Mouse (Mus musculus) left cerebral cortex, postnatal 4 days (tissue): ENCODE data around the gene Dpp4. TPM values are rescaled to one million over a fixed set of nuclear protein-coding genes. Genes with fewer than 3 reads are reported as not detected.

Experiments used
- DNase-seq: peaks from one replicate; pipeline ENCODE4 v3.0.0-alpha.2; 2022
- intact Hi-C: fragments of 180-260 bp; cut with DNase I; formaldehyde crosslinking; loops from one replicate; pipeline ENCODE4 v1.15.1; 2025
- total RNA-seq, 2 experiments: library from RNA; stranded (reverse); gene quantifications; 2 replicates each; pipeline ENCODE4 v1.2.3; 2021

The Dpp4 gene
- 1 to 10 TPM; 2.4 to 3.7 TPM for total RNA-seq

- intact Hi-C loops, result no loop called here
- no peak for DNase-seq
Observed at GRCm38 (mm10) chr2:62412081-62412821, at the start of gene Dpp4. Gene Dpp4, minus strand, starts transcription at chr2:62412231.

- DNase-seq, result no peak
- intact Hi-C loops, result loop anchor here (5.0 kb wide), 1 partner anchor 809 kb away; no protein-coding TSS in a partner anchor
Observed at GRCm38 (mm10) chr2:62460815-62461450, 48.9 kb upstream of the Dpp4 start.

- no peak for DNase-seq
Observed at GRCm38 (mm10) chr2:62460231-62460710, 48.2 kb upstream of the Dpp4 start.

GRCm38 (mm10) chr2:62459241-62460174, 47.5 kb upstream of the Dpp4 start:
- DNase-seq, result no peak
- intact Hi-C loops, result loop anchor here (5.0 to 10.0 kb wide), 4 partner anchors 168 to 807 kb away; no protein-coding TSS in a partner anchor

More at GRCm38 (mm10) chr2:62460231-62460710, 48.2 kb upstream of the Dpp4 start:
- intact Hi-C loops, result loop anchor here (5.0 kb wide), 1 partner anchor 808 kb away; no protein-coding TSS in a partner anchor

- no peak for DNase-seq
- intact Hi-C loops, result loop anchor here (5.0 to 10.0 kb wide), 3 partner anchors 169 to 641 kb away; no protein-coding TSS in a partner anchor
Observed at GRCm38 (mm10) chr2:62458070-62458469, 46.0 kb upstream of the Dpp4 start.

- intact Hi-C loops, result loop anchor here (5.0 to 10.0 kb wide), 3 partner anchors 172 to 638 kb away; no protein-coding TSS in a partner anchor
- DNase-seq, result no peak
Observed at GRCm38 (mm10) chr2:62454991-62455390, 43.0 kb upstream of the Dpp4 start.

GRCm38 (mm10) chr2:62454033-62454432, 42.0 kb upstream of the Dpp4 start:
- intact Hi-C loops, result loop anchor here (10.0 kb wide), 1 partner anchor 469 kb away; no protein-coding TSS in a partner anchor
- no peak for DNase-seq

GRCm38 (mm10) chr2:62450364-62450763, 38.3 kb upstream of the Dpp4 start:
- intact Hi-C loops, result loop anchor here (10.0 kb wide), 1 partner anchor 466 kb away; no protein-coding TSS in a partner anchor

GRCm38 (mm10) chr2:62449692-62450346, 37.8 kb upstream of the Dpp4 start:
- DNase-seq, result no peak
- intact Hi-C loops, result loop anchor here (5.0 to 10.0 kb wide), 2 partner anchors 93 to 465 kb away; no protein-coding TSS in a partner anchor

More at GRCm38 (mm10) chr2:62450364-62450763, 38.3 kb upstream of the Dpp4 start:
- DNase-seq, result no peak

GRCm38 (mm10) chr2:62440802-62441544, 28.9 kb upstream of the Dpp4 start:
- intact Hi-C loops, result no loop called here
- DNase-seq, result no peak

- no peak for DNase-seq
- intact Hi-C loops, result no loop called here
Observed at GRCm38 (mm10) chr2:62440083-62440482, 28.1 kb upstream of the Dpp4 start.

GRCm38 (mm10) chr2:62431245-62431795, 19.3 kb upstream of the Dpp4 start:
- DNase-seq, result no peak
- intact Hi-C loops, result no loop called here

GRCm38 (mm10) chr2:62425941-62426340, 13.9 kb upstream of the Dpp4 start:
- intact Hi-C loops, result no loop called here
- no peak for DNase-seq

- intact Hi-C loops, result no loop called here
- no peak for DNase-seq
Observed at GRCm38 (mm10) chr2:62423343-62423776, 11.3 kb upstream of the Dpp4 start.

- no peak for DNase-seq
- intact Hi-C loops, result no loop called here
Observed at GRCm38 (mm10) chr2:62422515-62423342, 10.7 kb upstream of the Dpp4 start.

GRCm38 (mm10) chr2:62421229-62421628, 9.2 kb upstream of the Dpp4 start:
- no peak for DNase-seq
- intact Hi-C loops, result no loop called here

- intact Hi-C loops, result no loop called here
- no peak for DNase-seq
Observed at GRCm38 (mm10) chr2:62420045-62420444, 8.0 kb upstream of the Dpp4 start.

GRCm38 (mm10) chr2:62417233-62417632, 5.2 kb upstream of the Dpp4 start:
- no peak for DNase-seq
- intact Hi-C loops, result no loop called here
